Mouse (Mus musculus): ENCODE data around the gene Lama5. TPM values are rescaled to one million over a fixed set of nuclear protein-coding genes. Genes with fewer than 3 reads are reported as not detected.

The Lama5 gene
- total RNA-seq, 2 experiments from 2014 or later: 7.1 to 9.4 TPM

DNA sequence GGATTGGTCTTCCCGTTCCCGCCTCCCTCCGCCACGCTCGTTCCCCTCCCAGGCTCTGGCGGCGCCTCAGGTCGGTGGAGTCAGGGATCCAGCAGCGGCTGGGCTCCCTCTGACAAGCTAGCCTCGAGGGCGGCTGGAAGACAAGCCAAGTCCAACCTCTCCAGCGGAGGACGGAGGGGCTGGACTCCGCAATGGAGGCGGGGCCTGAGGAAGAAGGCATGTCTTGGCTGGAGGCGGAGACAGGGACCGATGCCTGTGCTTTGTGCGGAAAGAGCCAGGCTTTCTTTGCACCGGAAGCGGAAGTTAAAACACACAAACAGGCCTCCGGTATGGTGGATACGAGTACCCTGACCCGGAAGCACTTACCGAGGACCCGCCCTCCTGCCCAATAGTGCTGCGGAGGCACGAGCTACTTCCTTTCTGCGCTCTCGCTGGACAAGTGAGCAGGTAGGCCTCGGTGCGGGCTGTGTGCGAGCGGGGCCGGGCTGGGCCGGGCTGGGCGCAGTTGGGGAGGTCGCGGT is 31.4 kb upstream of the Lama5 start, which contains the start of gene Rps21:
TSS of gene Rps21 (plus strand) at position 377 of the 521 bp plus-strand sequence.
- DNase-seq (ENCODE audit: extremely low spot score in 1 of 2, low spot score in 2 of 2): peak; percentile 98
- intact Hi-C loops (cut with DNase I): loop anchor here (10.0 kb wide), 1 partner anchor 342 kb away; no protein-coding TSS in a partner anchor

DNA sequence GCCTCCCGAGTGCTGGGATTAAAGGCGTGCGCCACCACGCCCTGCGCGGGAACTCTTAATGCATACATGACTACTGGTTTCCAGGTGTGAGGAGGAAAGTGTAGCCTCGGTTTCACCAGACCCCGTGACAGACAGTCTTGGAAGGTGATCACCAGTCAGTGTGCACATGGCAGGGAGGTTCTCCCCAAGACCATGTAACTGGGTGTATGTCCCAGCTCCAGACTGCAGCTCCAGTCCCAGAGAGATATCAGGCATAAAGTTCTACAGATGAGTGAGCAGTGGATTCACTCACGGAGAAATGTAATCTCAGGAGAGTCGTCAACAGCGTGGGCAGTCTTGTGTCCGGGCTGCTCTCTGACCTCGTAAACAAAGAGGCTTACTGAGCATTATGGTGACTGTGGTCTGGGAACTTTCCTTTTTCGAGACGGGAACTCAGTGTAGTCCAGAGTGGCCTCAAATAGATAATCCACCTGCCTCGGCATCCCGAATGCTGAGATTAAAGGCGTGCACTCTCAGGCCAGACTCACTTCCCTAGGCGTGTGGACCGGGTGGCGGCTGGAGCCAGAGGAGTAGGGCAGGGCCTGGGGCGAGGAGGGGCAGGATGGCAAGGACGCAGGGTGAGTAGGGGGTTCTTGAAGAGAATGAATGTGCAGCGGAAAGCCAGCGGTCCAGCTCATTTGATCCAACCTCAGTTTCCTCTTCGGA is 30.8 kb upstream of the Lama5 start:
- DNase-seq (ENCODE audit: extremely low spot score in 1 of 2, low spot score in 2 of 2): no peak
- intact Hi-C loops (cut with DNase I): loop anchor here (10.0 kb wide), 1 partner anchor 342 kb away; no protein-coding TSS in a partner anchor

DNA sequence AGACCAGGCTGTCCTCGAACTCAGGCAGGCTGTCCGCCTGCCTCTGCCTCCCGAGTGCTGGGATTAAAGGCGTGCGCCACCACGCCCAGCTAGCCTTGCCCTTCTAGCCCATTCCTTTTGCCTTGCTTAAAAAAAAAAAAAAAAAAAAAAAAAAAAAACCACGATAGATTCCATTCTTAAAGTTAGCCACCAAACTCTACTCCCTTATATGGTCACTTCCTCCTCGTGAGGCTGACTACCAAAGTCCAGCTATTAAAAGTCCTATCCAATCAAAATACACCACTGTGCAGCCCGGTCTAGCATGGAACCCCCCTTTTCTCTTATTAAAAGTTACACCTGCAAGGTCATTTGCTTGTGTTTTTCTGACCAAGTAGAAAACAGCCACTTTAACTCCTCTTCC is 30.0 kb upstream of the Lama5 start:
- intact Hi-C loops (cut with DNase I): loop anchor here (10.0 kb wide), 1 partner anchor 341 kb away; no protein-coding TSS in a partner anchor
- DNase-seq (ENCODE audit: extremely low spot score in 1 of 2, low spot score in 2 of 2): no peak

DNA sequence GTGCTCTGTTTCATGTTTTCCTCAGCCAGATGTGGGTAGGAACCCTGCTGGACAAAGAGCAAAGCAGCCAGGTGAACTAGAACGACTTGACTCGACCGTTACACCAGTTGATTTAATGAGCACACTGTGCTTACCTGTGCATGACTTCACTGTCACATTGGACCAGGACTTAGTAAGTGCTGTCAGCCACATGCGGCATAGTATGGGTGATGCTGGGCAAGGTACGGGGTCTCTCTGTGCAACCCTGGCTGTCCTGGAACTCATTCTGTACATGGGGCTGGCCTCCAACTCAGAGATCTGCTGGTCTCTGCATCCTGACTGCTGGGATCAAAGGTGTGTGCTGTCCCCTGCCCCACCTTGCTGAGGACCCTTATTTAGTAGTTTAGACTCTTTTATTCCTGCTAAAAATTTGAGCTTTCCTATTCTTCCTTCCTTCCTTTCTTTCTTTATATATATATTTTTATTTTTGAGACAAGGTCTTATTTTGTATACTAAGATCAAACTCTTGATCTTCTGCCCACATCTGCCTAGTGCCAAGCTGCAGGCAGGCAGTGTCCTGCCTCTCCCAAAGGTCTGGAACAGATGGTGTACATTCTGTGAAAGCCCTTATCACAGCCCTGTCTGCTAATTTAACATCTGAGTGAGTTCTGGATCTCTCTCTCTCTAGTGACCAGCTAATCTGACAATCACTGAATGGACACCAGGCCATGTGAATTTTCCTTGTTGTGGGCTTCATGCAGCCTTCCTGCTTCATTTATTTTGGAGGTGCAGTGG is 29.0 kb upstream of the Lama5 start:
- intact Hi-C loops (cut with DNase I): loop anchor here (5.0 to 10.0 kb wide), 3 partner anchors 47 to 340 kb away; no protein-coding TSS in a partner anchor
- no peak for DNase-seq (ENCODE audit: extremely low spot score in 1 of 2, low spot score in 2 of 2)

DNA sequence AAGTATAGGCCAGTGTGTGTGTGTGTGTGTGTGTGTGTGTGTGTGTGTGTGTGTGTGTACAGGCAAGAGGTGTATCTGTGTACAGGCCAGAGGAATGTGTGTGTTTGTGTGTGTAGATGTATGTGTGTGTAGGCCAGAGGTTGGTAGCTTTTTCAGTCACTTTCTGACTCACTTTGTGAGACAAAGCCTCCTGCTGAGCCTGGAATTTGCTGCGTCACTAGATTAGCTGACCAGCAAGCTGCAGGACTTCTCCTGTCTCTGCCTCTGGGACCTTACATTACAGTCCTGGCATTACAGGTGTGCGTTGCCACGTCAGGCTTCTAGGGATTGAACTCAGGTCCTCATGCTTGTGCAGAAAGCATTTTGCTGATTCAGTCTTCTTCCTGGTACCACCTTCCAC is 26.2 kb upstream of the Lama5 start:
- intact Hi-C loops (cut with DNase I): loop anchor here (2.0 to 10.0 kb wide), 4 partner anchors 45 to 337 kb away; partner anchors contain the start of gene Adrm1
- DNase-seq (ENCODE audit: extremely low spot score in 1 of 2, low spot score in 2 of 2): no peak

DNA sequence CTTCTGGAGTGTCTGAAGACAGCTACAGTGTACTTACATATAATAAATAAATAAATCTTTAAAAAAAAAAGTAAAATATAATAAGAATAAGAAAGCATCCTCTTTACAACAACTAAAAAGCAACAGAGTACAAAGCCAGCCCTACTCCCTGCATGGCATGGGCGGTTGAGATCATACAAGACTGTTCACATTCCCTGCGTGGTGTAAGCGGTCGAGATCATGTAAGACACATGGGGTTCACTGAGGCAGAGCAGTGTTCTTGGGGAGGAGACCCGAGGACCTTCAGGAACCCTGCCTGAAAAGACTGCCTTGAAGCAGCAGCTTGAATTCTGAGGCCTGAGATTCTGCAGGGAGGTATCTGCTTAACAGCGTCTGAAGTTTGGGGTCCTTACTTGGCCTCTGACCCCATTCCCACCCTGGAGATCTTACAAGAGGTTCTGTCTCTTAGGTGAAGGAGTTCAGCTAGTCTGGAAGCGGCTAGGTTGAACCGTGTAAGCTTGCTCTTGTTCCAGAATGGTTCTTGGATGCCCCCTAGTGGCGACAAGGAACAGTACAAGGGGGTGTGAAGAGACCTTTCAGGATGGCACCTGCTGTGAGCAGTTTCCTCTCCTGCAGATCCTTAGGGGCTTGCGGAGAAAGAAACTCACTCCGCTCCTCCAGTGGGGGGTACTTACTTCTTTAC is 25.4 kb upstream of the Lama5 start:
- intact Hi-C loops (cut with DNase I): loop anchor here (2.0 to 10.0 kb wide), 4 partner anchors 44 to 336 kb away; partner anchors contain the start of gene Adrm1
- peak; percentile 83 to 86 for DNase-seq (ENCODE audit: extremely low spot score in 1 of 2, low spot score in 2 of 2)

DNA sequence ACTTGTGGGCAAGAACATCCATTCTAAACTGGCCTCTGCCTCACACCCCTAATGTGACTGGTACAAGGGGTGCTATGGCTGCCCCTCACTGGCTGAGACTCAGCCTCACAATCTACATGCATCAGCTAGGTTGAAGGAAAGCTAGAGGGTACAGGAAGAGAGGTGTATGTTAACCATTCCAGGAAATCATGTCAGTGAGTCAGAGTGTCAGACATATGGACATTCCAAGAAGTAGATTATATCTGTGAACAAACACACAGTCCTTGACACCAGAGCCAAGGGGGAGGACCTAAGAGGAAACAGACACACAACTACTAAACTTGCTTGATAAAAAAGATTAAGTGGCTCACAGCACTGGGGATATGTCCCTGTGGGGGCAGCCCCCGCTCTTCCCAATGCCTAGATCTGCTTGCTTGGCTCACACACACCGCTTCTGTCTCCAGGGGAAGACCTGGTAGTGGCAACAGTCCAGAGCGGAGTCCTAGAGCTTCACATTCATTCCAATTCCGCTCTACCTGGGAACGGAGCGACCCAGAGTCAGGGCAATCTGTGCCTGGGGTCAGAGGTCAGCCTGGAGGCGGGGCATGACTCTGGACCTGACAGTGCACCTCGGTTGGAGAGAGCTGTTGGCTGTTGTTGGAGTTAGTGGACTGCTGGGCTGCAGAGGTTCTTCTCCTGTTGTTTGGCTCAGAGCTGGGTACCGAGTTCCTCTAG is 23.4 kb upstream of the Lama5 start:
- no peak for DNase-seq (ENCODE audit: extremely low spot score in 1 of 2, low spot score in 2 of 2)
- intact Hi-C loops (cut with DNase I): no loop called here

DNA sequence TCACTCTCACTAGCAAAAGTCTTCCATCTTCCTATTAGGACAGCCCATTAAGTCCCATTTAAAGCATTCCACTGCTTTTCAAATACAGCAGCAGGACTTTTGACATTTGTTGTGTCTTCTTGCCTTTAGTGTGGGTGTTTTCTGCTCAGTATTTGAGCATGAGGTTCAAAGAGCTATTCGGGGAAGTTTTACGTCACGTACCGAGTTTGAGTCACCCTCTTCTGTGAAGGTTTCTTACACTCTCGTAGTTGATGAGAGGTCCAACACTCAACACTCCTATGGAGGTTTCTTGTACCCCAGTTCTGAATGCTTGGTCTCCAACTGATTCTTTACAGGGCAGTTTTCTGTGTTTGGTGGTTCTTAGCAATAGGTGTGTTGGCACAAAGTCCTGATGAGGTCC is 22.3 kb upstream of the Lama5 start:
- intact Hi-C loops (cut with DNase I): no loop called here
- no peak for DNase-seq (ENCODE audit: extremely low spot score in 1 of 2, low spot score in 2 of 2)

DNA sequence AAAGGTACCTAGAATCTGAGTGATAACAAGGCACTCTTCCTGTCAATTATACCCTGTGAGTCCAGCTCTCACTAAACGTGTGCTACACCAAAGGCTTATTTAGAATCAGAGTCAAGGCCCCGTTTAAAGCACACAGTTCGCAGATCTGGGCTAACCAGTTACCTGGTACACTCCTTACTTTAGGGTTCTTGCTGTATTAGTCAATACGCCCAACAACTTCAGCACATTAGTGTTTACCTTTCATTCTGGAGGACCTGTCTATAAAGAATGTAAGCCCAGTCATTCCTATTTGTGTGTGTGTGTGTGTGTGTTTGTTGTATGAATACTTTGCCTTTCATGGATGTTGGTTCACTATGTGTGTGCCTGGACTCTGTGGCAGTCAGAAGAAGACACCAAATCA is 17.4 kb upstream of the Lama5 start:
- intact Hi-C loops (cut with DNase I): no loop called here
- no peak for DNase-seq (ENCODE audit: extremely low spot score in 1 of 2, low spot score in 2 of 2)

DNA sequence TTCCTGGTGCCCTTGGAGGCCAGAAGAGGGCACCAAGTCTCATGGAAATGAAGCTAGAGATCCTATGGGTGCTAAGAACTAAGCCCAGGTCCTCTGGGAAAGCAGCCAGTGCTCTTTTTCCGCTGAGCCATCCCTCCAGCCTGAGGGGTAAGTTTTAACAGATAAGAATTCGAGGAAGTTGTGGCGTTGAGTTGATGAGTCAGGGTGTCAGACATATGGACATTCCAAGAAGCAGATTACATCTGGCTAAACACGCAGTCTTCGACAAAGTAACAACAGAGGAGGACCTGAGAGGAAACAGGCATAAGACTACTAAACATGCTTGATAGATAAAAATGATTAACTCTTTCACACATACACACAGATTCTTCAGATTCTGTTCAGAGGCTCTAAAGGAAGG is 12.9 kb upstream of the Lama5 start:
- intact Hi-C loops (cut with DNase I): no loop called here

DNA sequence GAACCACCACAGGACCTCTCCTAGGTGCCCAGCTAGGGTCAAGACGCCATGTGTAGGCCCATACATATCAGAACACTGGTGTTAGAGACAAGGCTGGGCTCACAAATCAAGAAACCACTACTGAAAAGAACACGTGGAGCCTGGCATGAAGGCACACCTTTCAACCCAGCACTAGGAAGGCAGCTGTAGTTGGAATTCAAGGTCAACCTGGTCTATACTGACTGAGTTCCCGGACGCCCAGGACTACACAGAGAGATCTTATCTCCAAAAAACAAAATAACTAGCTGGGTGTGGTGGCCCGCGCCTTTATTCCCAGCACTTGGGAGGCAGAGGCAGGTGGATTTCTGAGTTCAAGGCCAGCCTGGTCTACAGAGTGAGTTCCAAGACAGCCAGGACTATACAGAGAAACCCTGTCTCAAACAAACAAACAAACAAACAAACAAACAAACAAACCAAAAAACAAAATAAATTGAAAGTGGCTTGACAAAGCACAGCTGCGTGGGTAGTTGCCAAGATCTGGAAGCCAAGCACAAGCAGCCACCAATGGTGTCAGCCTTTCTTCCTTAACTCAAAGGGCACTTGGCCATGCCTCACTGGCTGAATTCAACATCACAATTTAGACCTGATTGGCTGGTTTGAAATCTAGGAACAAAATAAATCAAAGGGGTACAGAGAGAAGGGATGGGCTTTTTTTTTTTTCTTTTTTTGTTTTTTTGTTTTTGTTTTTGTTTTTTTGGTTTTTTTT is 12.1 kb upstream of the Lama5 start:
- intact Hi-C loops (cut with DNase I): no loop called here
- no peak for DNase-seq (ENCODE audit: extremely low spot score in 1 of 2, low spot score in 2 of 2)

More for the DNA sequence above, 12.9 kb upstream of the Lama5 start:
- DNase-seq (ENCODE audit: extremely low spot score in 1 of 2, low spot score in 2 of 2): no peak

DNA sequence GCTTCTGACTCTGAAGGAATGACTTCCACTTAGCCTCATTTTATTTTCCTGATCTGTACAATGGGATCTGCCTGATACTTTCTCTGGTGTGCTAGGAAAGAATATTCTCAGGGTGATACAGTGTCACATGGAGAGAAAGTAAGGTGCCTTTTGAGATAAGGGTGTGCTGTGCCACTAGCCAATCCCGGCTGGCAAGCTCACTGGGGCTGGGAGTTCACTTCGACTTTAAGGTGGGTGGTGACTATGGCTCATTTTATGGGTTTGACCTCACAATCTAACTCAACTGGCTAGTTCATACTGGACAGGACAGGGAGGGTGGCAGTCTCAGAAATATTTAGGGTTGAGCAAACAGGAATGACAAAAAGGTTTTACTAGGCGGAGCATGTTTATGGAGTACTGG is 11.3 kb upstream of the Lama5 start:
- no peak for DNase-seq (ENCODE audit: extremely low spot score in 1 of 2, low spot score in 2 of 2)
- intact Hi-C loops (cut with DNase I): no loop called here

DNA sequence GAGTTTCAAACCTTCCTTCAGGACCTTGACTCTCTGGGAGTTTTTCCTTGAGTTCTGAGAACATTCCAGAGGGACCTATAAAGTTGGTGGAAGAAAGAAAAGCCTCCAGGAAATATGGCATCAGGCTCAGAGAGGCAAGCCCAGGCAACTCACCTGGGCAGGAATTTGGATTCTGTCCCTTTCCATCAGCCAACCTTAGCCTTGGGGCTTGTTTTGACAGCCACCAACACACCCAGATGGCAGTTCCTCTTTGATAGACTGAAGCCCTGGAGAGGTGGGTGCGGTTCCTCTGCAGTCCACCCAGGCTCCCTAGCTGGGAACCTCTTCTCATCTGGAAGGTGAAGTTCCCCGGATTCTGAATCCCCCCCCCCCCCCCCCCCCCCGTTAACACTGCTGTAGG is 10.8 kb upstream of the Lama5 start:
- intact Hi-C loops (cut with DNase I): no loop called here
- DNase-seq (ENCODE audit: extremely low spot score in 1 of 2, low spot score in 2 of 2): no peak

DNA sequence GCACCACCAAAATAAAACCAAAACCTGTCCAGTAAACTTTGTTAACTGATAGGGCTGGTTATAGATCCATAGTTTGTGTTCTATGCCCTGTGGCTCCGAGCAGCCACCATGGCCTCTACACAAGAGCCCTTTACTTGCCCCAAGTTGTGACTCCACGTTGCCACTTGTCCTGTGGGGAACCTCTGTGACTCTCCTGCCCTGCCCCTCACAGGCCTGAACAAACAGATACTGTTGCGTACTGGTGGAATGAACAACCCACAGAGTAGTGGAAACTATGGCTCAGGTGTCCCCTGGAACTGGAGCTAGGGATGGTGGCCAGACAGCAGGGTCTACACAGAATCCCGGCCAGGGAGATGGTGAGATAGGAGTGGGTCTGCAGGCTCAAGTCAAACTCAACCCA is 10.1 kb upstream of the Lama5 start:
- DNase-seq (ENCODE audit: extremely low spot score in 1 of 2, low spot score in 2 of 2): no peak
- intact Hi-C loops (cut with DNase I): no loop called here

DNA sequence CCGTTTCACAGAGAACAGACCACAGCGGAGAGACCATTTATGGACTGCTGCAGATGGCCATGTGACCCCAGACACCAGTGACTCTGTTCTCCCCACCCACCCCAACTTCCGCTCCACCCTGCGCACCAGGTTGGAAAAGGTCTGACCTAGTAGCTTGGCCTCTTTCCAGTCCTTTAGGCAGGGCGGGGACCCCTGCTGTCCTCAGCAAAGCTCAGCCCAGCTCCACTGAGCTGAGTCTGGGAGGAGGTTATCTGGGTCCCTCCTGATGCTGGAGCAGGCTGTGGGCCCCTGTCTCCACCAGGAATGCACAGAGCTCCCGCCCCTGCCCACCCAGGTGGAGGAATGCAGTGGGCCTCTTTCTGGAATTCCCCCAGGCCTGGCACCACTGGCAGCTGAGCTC is 9.3 kb upstream of the Lama5 start:
- peak in 1 of 2 experiments; percentile 77 for DNase-seq (ENCODE audit: extremely low spot score in 1 of 2, low spot score in 2 of 2)
- intact Hi-C loops (cut with DNase I): no loop called here

DNA sequence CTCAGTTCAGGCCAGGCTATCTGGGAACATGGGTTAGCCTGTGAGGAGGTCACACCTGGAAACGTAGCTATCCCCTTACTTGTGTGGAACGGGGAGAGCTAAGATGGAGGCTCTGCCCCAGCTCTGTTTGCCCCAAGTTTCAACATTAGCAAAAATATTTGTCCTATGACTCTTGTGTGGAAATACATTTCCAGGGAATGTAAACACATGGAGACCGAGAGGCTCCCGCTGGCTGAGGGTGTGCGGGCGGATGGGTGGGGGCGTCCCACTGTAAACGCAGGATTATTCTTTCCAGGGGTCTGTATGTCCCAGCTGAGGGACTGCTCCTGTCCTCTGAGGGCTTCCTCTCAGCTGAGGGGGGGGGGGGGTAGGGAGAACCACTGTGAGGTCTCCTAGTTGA is 8.7 kb upstream of the Lama5 start:
- intact Hi-C loops (cut with DNase I): no loop called here

DNA sequence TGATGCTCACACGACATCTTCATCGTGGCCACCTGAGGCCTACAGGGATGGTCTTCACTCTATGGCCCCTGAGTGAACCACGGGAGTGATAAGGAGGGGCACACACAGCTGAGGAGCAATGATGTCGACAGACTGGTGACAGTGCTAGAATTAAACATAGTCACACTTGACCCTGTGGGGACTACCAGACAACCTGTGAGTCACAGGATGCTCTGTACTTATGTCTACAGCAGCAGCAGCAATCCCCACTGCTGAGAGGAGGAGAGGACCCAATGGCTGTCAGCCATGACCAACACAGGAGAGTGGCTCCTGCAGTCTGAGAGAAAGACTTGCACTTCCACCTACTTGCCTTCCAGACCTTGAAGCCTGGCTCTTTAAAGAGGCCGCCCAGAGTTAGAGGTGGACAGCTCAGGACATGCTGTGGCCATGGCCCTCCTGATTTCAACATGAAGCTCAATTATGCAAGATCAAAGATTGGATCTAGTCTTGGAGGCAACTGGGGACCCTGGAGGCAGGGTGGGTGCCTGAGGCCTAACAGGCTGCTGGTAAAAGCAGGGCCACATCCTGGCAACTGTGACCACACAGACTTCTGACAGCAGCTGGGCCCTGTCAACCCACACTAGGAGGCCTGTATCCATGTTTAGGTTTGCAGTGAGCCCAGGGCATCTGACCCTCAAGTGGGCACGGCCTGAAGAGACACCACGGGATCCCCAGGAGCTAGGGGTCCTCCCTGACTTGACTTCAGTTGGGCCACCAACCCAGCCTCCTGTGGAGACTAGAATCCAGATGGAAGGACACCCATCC is 7.6 kb upstream of the Lama5 start:
- DNase-seq (ENCODE audit: extremely low spot score in 1 of 2, low spot score in 2 of 2): no peak
- intact Hi-C loops (cut with DNase I): no loop called here

More for the DNA sequence above, 8.7 kb upstream of the Lama5 start:
- no peak for DNase-seq (ENCODE audit: extremely low spot score in 1 of 2, low spot score in 2 of 2)

Measured in left cerebral cortex, postnatal 10 days (tissue).